Mouse (Mus musculus): ENCODE results near the gene Olfr1312. TPM values are rescaled to one million over a fixed set of nuclear protein-coding genes. Genes with fewer than 3 reads are reported as not detected.
"Not testable (repeated sequence)": the region's sequence is repeated elsewhere in the genome, so short reads cannot be mapped to it uniquely, and the experiment has no call there.

The Olfr1312 gene
- not detected in 2 replicates for polyA plus RNA-seq (2012; rRNA removed)

GRCm38 (mm10) chr2:112050138-112050537 is at the start of gene Olfr1312:
TSS of gene Olfr1312 (minus strand) at chr2:112050238.
- no peak for DNase-seq (ENCODE audit: low read depth)

- no peak for DNase-seq (ENCODE audit: low read depth)
Measured at GRCm38 (mm10) chr2:112096681-112097080, 46.6 kb upstream of the Olfr1312 start, which contains the start of gene Olfr1314. TSS of gene Olfr1314 (minus strand) at chr2:112096781.

GRCm38 (mm10) chr2:112077743-112078142 is 27.7 kb upstream of the Olfr1312 start, which contains the start of gene Olfr1313:
TSS of gene Olfr1313 (minus strand) at chr2:112077843.
- no peak for DNase-seq (ENCODE audit: low read depth)

GRCm38 (mm10) chr2:112026971-112027370 is 23.1 kb downstream of the Olfr1312 start:
- not testable (repeated sequence) for DNase-seq (ENCODE audit: low read depth)

- no peak for DNase-seq (ENCODE audit: low read depth)
Measured at GRCm38 (mm10) chr2:112024312-112024711, 25.7 kb downstream of the Olfr1312 start, which contains the start of gene Olfr1311. TSS of gene Olfr1311 (minus strand) at chr2:112024412.

GRCm38 (mm10) chr2:112014900-112015299 is 35.1 kb downstream of the Olfr1312 start:
- DNase-seq (ENCODE audit: low read depth), result no peak

- no peak for DNase-seq (ENCODE audit: low read depth)
Measured at GRCm38 (mm10) chr2:112012608-112013007, 37.4 kb downstream of the Olfr1312 start, which contains the start of gene Olfr1310. TSS of gene Olfr1310 (minus strand) at chr2:112012708.

GRCm38 (mm10) chr2:111990181-111990580 is 59.9 kb downstream of the Olfr1312 start, which contains the start of gene Olfr1309:
TSS of gene Olfr1309 (minus strand) at chr2:111990281.
- no peak for DNase-seq (ENCODE audit: low read depth)

Other genes starting within 250 kb of the Olfr1312 start
- not detected in 2 replicates for gene Olfr1303, start 229.9 kb downstream of the Olfr1312 start, polyA plus RNA-seq (2012; rRNA removed)
- gene Olfr1305, start 173.1 kb downstream of the Olfr1312 start, polyA plus RNA-seq (2012; rRNA removed), result not detected in 2 replicates
- gene Olfr1306, start 134.0 kb downstream of the Olfr1312 start, polyA plus RNA-seq (2012; rRNA removed), result not detected in 2 replicates
- gene Olfr1307, start 100.8 kb downstream of the Olfr1312 start, polyA plus RNA-seq (2012; rRNA removed), result not detected in 2 replicates
- gene Olfr1308, start 85.3 kb downstream of the Olfr1312 start, polyA plus RNA-seq (2012; rRNA removed), result not detected in 2 replicates
- gene Olfr1309, start 60.0 kb downstream of the Olfr1312 start, polyA plus RNA-seq (2012; rRNA removed), result not detected in 2 replicates
- gene Olfr1310, start 37.5 kb downstream of the Olfr1312 start, polyA plus RNA-seq (2012; rRNA removed), result not detected in 2 replicates
- gene Olfr1311, start 25.8 kb downstream of the Olfr1312 start, polyA plus RNA-seq (2012; rRNA removed), result not detected in 2 replicates
- not detected in 2 replicates for gene Olfr1313, start 27.6 kb upstream of the Olfr1312 start, polyA plus RNA-seq (2012; rRNA removed)
- gene Olfr1314, start 46.5 kb upstream of the Olfr1312 start, polyA plus RNA-seq (2012; rRNA removed), result not detected in 2 replicates
- not detected in 2 replicates for gene Olfr1315-ps1, start 65.2 kb upstream of the Olfr1312 start, polyA plus RNA-seq (2012; rRNA removed)
- not detected in 2 replicates for gene Olfr1316, start 84.7 kb upstream of the Olfr1312 start, polyA plus RNA-seq (2012; rRNA removed)
- not detected in 2 replicates for gene Olfr1317, start 90.1 kb upstream of the Olfr1312 start, polyA plus RNA-seq (2012; rRNA removed)
- gene Olfr1318, start 104.0 kb upstream of the Olfr1312 start, polyA plus RNA-seq (2012; rRNA removed), result not detected in 2 replicates
- 9.8 and 13.7 TPM in 2 replicates for gene Lpcat4, start 189.2 kb upstream of the Olfr1312 start, polyA plus RNA-seq (2012; rRNA removed)
- gene Nutm1, start 209.1 kb upstream of the Olfr1312 start, polyA plus RNA-seq (2012; rRNA removed), result 0.03 TPM in 1 of 2 replicates, not detected in the other
- gene Nop10, start 211.7 kb upstream of the Olfr1312 start, polyA plus RNA-seq (2012; rRNA removed), result 115 and 152 TPM in 2 replicates
- gene Slc12a6, start 215.6 kb upstream of the Olfr1312 start, polyA plus RNA-seq (2012; rRNA removed), result 23.4 and 25.2 TPM in 2 replicates
- gene Gm21985, start 216.1 kb upstream of the Olfr1312 start, polyA plus RNA-seq (2012; rRNA removed), result not detected in 2 replicates

Data from gonadal fat pad, adult 2 months (tissue).